Mouse (Mus musculus) hindbrain, embryonic 13.5 days (tissue): ENCODE data around the gene Taco1. TPM values are rescaled to one million over a fixed set of nuclear protein-coding genes. Genes with fewer than 3 reads are reported as not detected.

Experiments
- polyA plus RNA-seq: library from polyadenylated mRNA; unstranded; fragments of >200 nt; fragmentation: Nextera tagmentation; extraction: Ambion mirVana; gene quantifications from 2 replicates; pipeline ENCODE4 v1.2.1, GENCODE M21; 2015

Taco1 gene
- polyA plus RNA-seq, 1 experiment from 2014 or later, result 8.1 TPM

Other genes starting within 250 kb of the Taco1 start
- gene Cyb561, start 112.7 kb upstream of the Taco1 start, polyA plus RNA-seq, result 42.6 and 42.7 TPM in 2 replicates
- gene Ace, start 98.1 kb upstream of the Taco1 start, polyA plus RNA-seq, result 2.4 and 2.5 TPM in 2 replicates
- gene Ace3, start 71.4 kb upstream of the Taco1 start, polyA plus RNA-seq, result 0.08 TPM in 1 of 2 replicates, not detected in the other
- gene Kcnh6, start 57.9 kb upstream of the Taco1 start, polyA plus RNA-seq, result 1.7 and 2.3 TPM in 2 replicates
- 117 and 123 TPM in 2 replicates for gene Dcaf7, start 29.2 kb upstream of the Taco1 start, polyA plus RNA-seq
- gene Map3k3, start 18.6 kb downstream of the Taco1 start, polyA plus RNA-seq, result 15.1 and 15.7 TPM in 2 replicates
- gene Gm10840, start 94.8 kb downstream of the Taco1 start, polyA plus RNA-seq, result not detected in 2 replicates
- gene Limd2, start 94.8 kb downstream of the Taco1 start, polyA plus RNA-seq, result 197 and 211 TPM in 2 replicates
- gene Strada, start 136.1 kb downstream of the Taco1 start, polyA plus RNA-seq, result 31.2 and 34.2 TPM in 2 replicates
- 97.0 and 106 TPM in 2 replicates for gene Ccdc47, start 150.3 kb downstream of the Taco1 start, polyA plus RNA-seq
- gene Ddx42, start 150.9 kb downstream of the Taco1 start, polyA plus RNA-seq, result 92.0 and 96.2 TPM in 2 replicates
- gene Ftsj3, start 190.0 kb downstream of the Taco1 start, polyA plus RNA-seq, result 37.4 and 38.3 TPM in 2 replicates
- gene Psmc5, start 190.1 kb downstream of the Taco1 start, polyA plus RNA-seq, result 339 and 341 TPM in 2 replicates
- gene Smarcd2, start 206.9 kb downstream of the Taco1 start, polyA plus RNA-seq, result 14.3 and 16.0 TPM in 2 replicates
- 0.12 and 0.21 TPM in 2 replicates for gene Tcam1, start 210.6 kb downstream of the Taco1 start, polyA plus RNA-seq
- not detected in 2 replicates for gene Gh, start 235.8 kb downstream of the Taco1 start, polyA plus RNA-seq
- 1.2 and 1.4 TPM in 2 replicates for gene Cd79b, start 248.7 kb downstream of the Taco1 start, polyA plus RNA-seq